17 mouse cellular contexts compared by ENCODE assay signal in genomic region chr3:28026876-28027275, GRCm38 (mm10).
DNase-seq lines count a peak whose midpoint lies in the region; ATAC-seq and TF ChIP-seq lines count a peak whose summit lies in the region.
"Had no signal": no experiment of that assay in that cellular context is flagged by ENCODE, and none has a peak within 500 bp of the region (broad histone marks: within the 10 kb centered on the region; RNA-seq: fewer than 3 reads in every experiment).

No protein-coding gene starts in this region.

- no peak overlapping the region for H3K4me3 ChIP-seq in lung, embryonic 15.5 days
- H3K4me3 ChIP-seq in liver, embryonic 14.5 days (ENCODE audit: insufficient read depth in 1 of 2, low read depth in 2 of 2, low read length in 2 of 2), result no peak overlapping the region
- no peak overlapping the region for H3K4me3 ChIP-seq in lung, adult 2 months (replicated peaks; ENCODE audit: extremely low read depth, low read depth, low read length)
- H3K4me3 ChIP-seq: heart, embryonic 10.5 days; midbrain, embryonic 15.5 days had no signal

- TF ChIP-seq POLR2A in lung, adult 2 months (IDR thresholded peaks at IDR 0.05; ENCODE audit: borderline replicate concordance, extremely low read depth, low read depth, low read length), result no peak

- 43% methylated on average over 3 of the region's 3 CpGs for WGBS in lung, embryonic 15.5 days
- WGBS in liver, embryonic 14.5 days (ENCODE audit: insufficient replicate concordance), result 32% methylated on average over 3 of the region's 3 CpGs
- 40% methylated on average over 3 of the region's 3 CpGs for WGBS in lung, adult 2 months

- no peaks in the 10 kb centered on the region for H3K36me3 ChIP-seq in lung, embryonic 15.5 days
- H3K36me3 ChIP-seq in liver, embryonic 14.5 days (replicated peaks; ENCODE audit: control insufficient read depth, insufficient read depth, low read depth), result no peaks in the 10 kb centered on the region
- H3K36me3 ChIP-seq: midbrain, embryonic 15.5 days had no signal

- DNase-seq in lung, postnatal 10 days, result no peak
- DNase-seq in kidney, postnatal 10 days, result peak; percentile 27
- peak; percentile 7 to 17 (median 9) for DNase-seq in liver, embryonic 14.5 days (ENCODE audit: low read depth in 3 of 3, low spot score in 3 of 3)
- no peak for DNase-seq in cerebellum, postnatal 10 days
- no peak for DNase-seq in lung, adult 2 months
- no peak for DNase-seq in thymus, postnatal 36 days
- no peak for DNase-seq in urinary bladder, postnatal 36 days (ENCODE audit: low spot score in 2 of 2)
- DNase-seq: adrenal gland, adult 2 months; B cell, adult 2 months; cerebellum, adult 8-10 months; heart, postnatal 4 days; left cerebral cortex, postnatal 4 days; lung, postnatal 14 days had no signal

- no peak overlapping the region for H3K9ac ChIP-seq in lung, embryonic 15.5 days
- H3K9ac ChIP-seq in liver, embryonic 14.5 days (replicated peaks), result no peak overlapping the region
- H3K9ac ChIP-seq: midbrain, embryonic 15.5 days had no signal

- TF ChIP-seq EP300 in liver, embryonic 14.5 days (IDR thresholded peaks at IDR 0.05; ENCODE audit: low read depth), result no peak

- no peak for TF ChIP-seq CTCF in liver, embryonic 14.5 days (IDR thresholded peaks at IDR 0.05; ENCODE audit: low read depth)
- TF ChIP-seq CTCF in lung, adult 2 months (IDR thresholded peaks at IDR 0.05; ENCODE audit: insufficient read depth, low read length), result no peak

- H3K27me3 ChIP-seq in lung, embryonic 15.5 days, result no peaks in the 10 kb centered on the region
- no peaks in the 10 kb centered on the region for H3K27me3 ChIP-seq in liver, embryonic 14.5 days (ENCODE audit: control insufficient read depth, insufficient read depth, low read length)
- H3K27me3 ChIP-seq: midbrain, embryonic 15.5 days had no signal

- H3K27ac ChIP-seq in lung, embryonic 15.5 days, result 0 out of 2 replicates have a peak overlapping the region, but pooled peaks have one; percentile 24
- no peak overlapping the region for H3K27ac ChIP-seq in liver, embryonic 14.5 days
- H3K27ac ChIP-seq: heart, embryonic 10.5 days; midbrain, embryonic 15.5 days had no signal

- H3K9me3 ChIP-seq in lung, embryonic 15.5 days, result no peaks in the 10 kb centered on the region
- H3K9me3 ChIP-seq in liver, embryonic 14.5 days (ENCODE audit: control insufficient read depth, low read length), result no peaks in the 10 kb centered on the region
- H3K9me3 ChIP-seq: heart, embryonic 10.5 days; midbrain, embryonic 15.5 days had no signal

- peaks cover 11% of the 10 kb centered on the region for H3K4me1 ChIP-seq in lung, embryonic 15.5 days
- H3K4me1 ChIP-seq in liver, embryonic 14.5 days (replicated peaks; ENCODE audit: control insufficient read depth in 2 of 2, insufficient read depth in 2 of 2, low read length in 1 of 2), result peaks cover 0 to 17% of the 10 kb centered on the region in 2 experiments; a peak in 2 of 4 replicates
- peaks cover 1% of the 10 kb centered on the region; the same call in 1 of the 2 replicates for H3K4me1 ChIP-seq in lung, adult 2 months (ENCODE audit: control insufficient read depth, insufficient read depth, low read length)

- no peak overlapping the region for H3K4me2 ChIP-seq in lung, embryonic 15.5 days
- no peak overlapping the region for H3K4me2 ChIP-seq in liver, embryonic 14.5 days (ENCODE audit: low read depth)
- H3K4me2 ChIP-seq: midbrain, embryonic 15.5 days had no signal

- ATAC-seq in lung, embryonic 15.5 days (ENCODE audit: borderline replicate concordance, extremely low read depth, low FRiP score, low TSS enrichment), result no peak
- ATAC-seq in liver, embryonic 14.5 days (ENCODE audit: insufficient read depth), result peak; percentile 69
- ATAC-seq: inflammation-experienced regulatory T-cells, adult 6 months; midbrain, embryonic 15.5 days had no signal

Comparison
In these comparisons a context has a peak if more than half of its experiments do, and no peak if none do; other contexts are left out.
1. DNase-seq: peak in kidney, postnatal 10 days (single experiment) and liver, embryonic 14.5 days (3 of 3); none in lung, postnatal 10 days (single experiment), cerebellum, postnatal 10 days (0 of 2), lung, adult 2 months (single experiment), thymus, postnatal 36 days (0 of 2) and urinary bladder, postnatal 36 days (0 of 2).